Comparison of ENCODE assay signal across 7 mouse cellular contexts in genomic region chr2:84889316-84890044, GRCm38 (mm10). TPM values are rescaled to one million over a fixed set of nuclear protein-coding genes. Genes with fewer than 3 reads are reported as not detected.
A peak's percentile ranks its signal among the peaks of the same experiment; 100 is the strongest.
DNase-seq lines count a peak whose midpoint lies in the region; ATAC-seq and TF ChIP-seq lines count a peak whose summit lies in the region.

No protein-coding gene starts in this region.

- no peak for TF ChIP-seq EP300 in stomach, postnatal 0 days (optimal IDR thresholded peaks at IDR 0.05)

- no peak overlapping the region for H3K27ac ChIP-seq in heart, embryonic 12.5 days (ENCODE audit: poor library complexity, severe bottlenecking)
- no peak overlapping the region for H3K27ac ChIP-seq in liver, embryonic 12.5 days
- H3K27ac ChIP-seq in stomach, postnatal 0 days (replicated peaks) = no peak overlapping the region

- H3K4me3 ChIP-seq in heart, embryonic 12.5 days = peak overlapping the region; percentile 53
- no peak overlapping the region for H3K4me3 ChIP-seq in liver, embryonic 12.5 days
- H3K4me3 ChIP-seq in stomach, postnatal 0 days (ENCODE audit: low read depth, low read length) = peak overlapping the region; percentile 18; the same call in 1 of the 2 replicates

- H3K9ac ChIP-seq in heart, embryonic 12.5 days = no peak overlapping the region
- no peak overlapping the region for H3K9ac ChIP-seq in liver, embryonic 12.5 days
- H3K9ac ChIP-seq in stomach, postnatal 0 days (ENCODE audit: low read length) = no peak overlapping the region

- peak overlapping the region; percentile 92 for H3K4me2 ChIP-seq in heart, embryonic 12.5 days
- H3K4me2 ChIP-seq in liver, embryonic 12.5 days = peak overlapping the region; percentile 65
- H3K4me2 ChIP-seq in stomach, postnatal 0 days (replicated peaks; ENCODE audit: low read depth) = peak overlapping the region; percentile 39

- DNase-seq in thymus, postnatal 0 days (ENCODE audit: low spot score) = peak; percentile 37
- no peak for DNase-seq in thymus, postnatal 10 days (ENCODE audit: low spot score in 2 of 2)
- no peak for DNase-seq in stomach, postnatal 0 days (ENCODE audit: low spot score)
- no peak for DNase-seq in left cerebral cortex, postnatal 4 days
- DNase-seq in gastrocnemius, adult 8-10 months (ENCODE audit: low spot score in 2 of 2) = no peak

- WGBS in heart, embryonic 12.5 days = 10% methylated on average over 14 of the region's 14 CpGs
- 14% methylated on average over 14 of the region's 14 CpGs for WGBS in liver, embryonic 12.5 days (ENCODE audit: insufficient replicate concordance)
- WGBS in stomach, postnatal 0 days = 14% methylated on average over 14 of the region's 14 CpGs

- no peak for ATAC-seq in heart, embryonic 12.5 days (ENCODE audit: insufficient number of reproducible peaks, low FRiP score)
- no peak; the same call in 1 of the 2 replicates for ATAC-seq in liver, embryonic 12.5 days
- 0 out of 2 replicates have a peak, but pooled peaks have one; percentile 25 for ATAC-seq in stomach, postnatal 0 days (ENCODE audit: low FRiP score, low TSS enrichment)

- peaks cover 71% of the 10 kb centered on the region for H3K27me3 ChIP-seq in heart, embryonic 12.5 days (replicated peaks)
- peaks cover 98% of the 10 kb centered on the region for H3K27me3 ChIP-seq in liver, embryonic 12.5 days (replicated peaks)
- peaks cover 19% of the 10 kb centered on the region; the same call in 1 of the 2 replicates for H3K27me3 ChIP-seq in stomach, postnatal 0 days (ENCODE audit: control insufficient read depth, insufficient read depth, low read length)

- no peaks in the 10 kb centered on the region for H3K9me3 ChIP-seq in heart, embryonic 12.5 days (replicated peaks)
- no peaks in the 10 kb centered on the region for H3K9me3 ChIP-seq in liver, embryonic 12.5 days (replicated peaks)
- H3K9me3 ChIP-seq in stomach, postnatal 0 days (ENCODE audit: control insufficient read depth, low read length) = no peaks in the 10 kb centered on the region

- peaks cover 32% of the 10 kb centered on the region for H3K4me1 ChIP-seq in heart, embryonic 12.5 days (replicated peaks)
- peaks cover 39% of the 10 kb centered on the region for H3K4me1 ChIP-seq in liver, embryonic 12.5 days
- H3K4me1 ChIP-seq in stomach, postnatal 0 days (replicated peaks; ENCODE audit: control insufficient read depth, insufficient read depth) = peaks cover 4% of the 10 kb centered on the region; the same call in 1 of the 2 replicates

- no peak for TF ChIP-seq CTCF in stomach, postnatal 0 days (IDR thresholded peaks at IDR 0.05; ENCODE audit: low read depth)

- intact Hi-C loops in left cerebral cortex, postnatal 4 days (cut with DNase I) = loop anchor here (5.0 kb wide), 1 partner anchor 57 kb away; no protein-coding TSS in a partner anchor

- no peaks in the 10 kb centered on the region for H3K36me3 ChIP-seq in heart, embryonic 12.5 days
- H3K36me3 ChIP-seq in liver, embryonic 12.5 days = no peaks in the 10 kb centered on the region
- H3K36me3 ChIP-seq in stomach, postnatal 0 days (ENCODE audit: control insufficient read depth, insufficient read depth, low read length) = no peaks in the 10 kb centered on the region

RNA-seq across cellular contexts. Expression of gene Rtn4rl2, which starts 3.0 kb away (rescaled TPM):
- polyA plus RNA-seq in thymus, postnatal 0 days (2015; fragmentation: Nextera tagmentation; extraction: Ambion mirVana) = 0.10 and 0.22 TPM in 2 replicates
- polyA plus RNA-seq in heart, embryonic 12.5 days (2016; fragmentation: Nextera tagmentation; extraction: Ambion mirVana) = 0.67 and 1.2 TPM in 2 replicates
- polyA plus RNA-seq in liver, embryonic 12.5 days (2016; fragmentation: Nextera tagmentation; extraction: Ambion mirVana) = 0.29 and 0.31 TPM in 2 replicates
- polyA plus RNA-seq in stomach, postnatal 0 days (2015; fragmentation: Nextera tagmentation; extraction: Ambion mirVana) = 0.41 and 0.53 TPM in 2 replicates
- 10 to 100 TPM; 59.4 to 61.6 TPM for total RNA-seq in left cerebral cortex, postnatal 4 days (2021)
- total RNA-seq in gastrocnemius, adult 8-10 months (2022) = under 1 TPM in 3 of 4 experiments, not detected in 1; 0.19 to 0.62 (median 0.43) TPM

RNA-seq across cellular contexts. Expression of gene Slc43a3, which starts 46.9 kb away (rescaled TPM):
- polyA plus RNA-seq in thymus, postnatal 0 days (2015; fragmentation: Nextera tagmentation; extraction: Ambion mirVana) = 29.1 and 30.0 TPM in 2 replicates
- 33.6 and 35.0 TPM in 2 replicates for polyA plus RNA-seq in heart, embryonic 12.5 days (2016; fragmentation: Nextera tagmentation; extraction: Ambion mirVana)
- 127 and 128 TPM in 2 replicates for polyA plus RNA-seq in liver, embryonic 12.5 days (2016; fragmentation: Nextera tagmentation; extraction: Ambion mirVana)
- polyA plus RNA-seq in stomach, postnatal 0 days (2015; fragmentation: Nextera tagmentation; extraction: Ambion mirVana) = 14.3 and 16.5 TPM in 2 replicates
- total RNA-seq in left cerebral cortex, postnatal 4 days (2021) = 1 to 10 TPM; 3.4 to 5.6 TPM
- 10 to 100 TPM; 10.9 to 29.6 (median 17.7) TPM for total RNA-seq in gastrocnemius, adult 8-10 months (2022)

RNA-seq across cellular contexts. Expression of gene Slc43a1, which starts 50.8 kb away (rescaled TPM):
- 19.7 and 22.7 TPM in 2 replicates for polyA plus RNA-seq in thymus, postnatal 0 days (2015; fragmentation: Nextera tagmentation; extraction: Ambion mirVana)
- 21.8 and 23.0 TPM in 2 replicates for polyA plus RNA-seq in heart, embryonic 12.5 days (2016; fragmentation: Nextera tagmentation; extraction: Ambion mirVana)
- polyA plus RNA-seq in liver, embryonic 12.5 days (2016; fragmentation: Nextera tagmentation; extraction: Ambion mirVana) = 153 and 162 TPM in 2 replicates
- 5.1 and 5.4 TPM in 2 replicates for polyA plus RNA-seq in stomach, postnatal 0 days (2015; fragmentation: Nextera tagmentation; extraction: Ambion mirVana)
- total RNA-seq in left cerebral cortex, postnatal 4 days (2021) = 1 to 10 TPM in 1 of 2 experiments, under 1 TPM in 1; 0.46 to 1.3 TPM
- 10 to 100 TPM in 3 of 4 experiments, 1 to 10 TPM in 1; 8.0 to 28.2 (median 14.4) TPM for total RNA-seq in gastrocnemius, adult 8-10 months (2022)

Comparison
In these comparisons a context has a peak if more than half of its experiments do, and no peak if none do; other contexts are left out.
1. H3K4me2 ChIP-seq: peak in every context shown above with its lines; median percentile 92 in heart, embryonic 12.5 days; 65 in liver, embryonic 12.5 days; 39 in stomach, postnatal 0 days.